Mouse (Mus musculus) cerebellum, postnatal 25 days (tissue): ENCODE data around the gene Strn3.
"Not testable (repeated sequence)": the region's sequence is repeated elsewhere in the genome, so short reads cannot be mapped to it uniquely, and the experiment has no call there.

Experiments
- DNase-seq, 2 experiments: peaks; one replicate each; pipeline ENCODE4 v3.0.0; 2021; ENCODE audit warnings: mixed read lengths in 2 of 2

Strn3 gene

DNA sequence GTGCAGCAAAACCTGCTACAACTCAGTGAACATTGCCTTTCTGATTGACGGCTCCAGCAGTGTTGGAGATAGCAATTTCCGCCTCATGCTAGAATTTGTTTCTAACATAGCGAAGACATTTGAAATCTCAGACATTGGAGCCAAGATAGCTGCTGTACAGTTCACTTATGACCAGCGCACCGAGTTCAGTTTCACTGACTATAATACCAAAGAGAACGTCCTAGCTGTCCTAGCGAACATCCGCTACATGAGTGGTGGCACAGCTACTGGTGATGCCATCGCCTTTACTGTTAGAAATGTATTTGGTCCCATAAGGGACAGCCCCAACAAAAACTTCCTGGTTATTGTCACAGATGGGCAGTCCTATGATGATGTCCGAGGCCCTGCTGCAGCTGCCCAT lies 88.4 kb downstream of the Strn3 start:
- no peak for DNase-seq

GRCm38 (mm10) chr12:51594030-51594470 lies 97.6 kb downstream of the Strn3 start:
- no peak for DNase-seq

DNA sequence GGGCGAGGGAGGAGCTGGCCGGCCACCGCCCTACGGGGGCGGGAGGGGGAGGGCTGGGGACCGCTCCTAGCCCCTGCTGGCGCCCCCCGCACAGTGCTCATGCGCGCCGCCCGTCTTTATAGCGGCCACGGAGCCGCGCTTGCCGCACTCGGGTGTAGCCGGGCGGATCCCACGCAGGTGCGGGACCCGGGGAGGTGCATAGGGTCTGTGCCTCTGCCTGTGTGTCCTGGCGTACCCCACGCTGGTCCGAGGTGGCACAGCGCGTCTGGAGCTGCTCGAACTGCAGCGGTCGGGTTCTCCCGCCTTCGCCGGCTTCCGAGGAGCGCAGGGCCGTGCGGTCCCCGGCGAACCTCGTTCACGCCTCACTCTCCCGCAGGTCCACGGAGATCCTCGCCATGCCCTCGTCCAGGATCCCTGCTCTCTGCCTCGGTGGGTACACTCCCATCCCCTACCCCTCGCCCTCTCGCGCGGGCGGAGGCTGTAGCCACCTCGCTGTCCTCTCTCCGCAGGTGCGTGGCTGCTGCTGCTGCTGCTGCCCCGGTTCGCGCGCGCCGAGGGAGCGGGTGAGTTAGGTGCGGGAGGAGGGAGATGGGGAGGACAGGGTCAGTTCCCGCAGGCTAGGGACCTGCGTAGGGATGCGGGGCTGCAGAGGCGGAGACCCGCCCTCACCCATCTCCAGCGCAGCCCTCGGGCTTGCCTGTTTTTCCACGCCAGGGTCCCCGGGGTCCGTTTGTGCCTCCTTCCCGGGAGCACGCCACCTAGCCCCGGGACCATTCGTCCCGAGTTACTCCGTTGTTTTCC lies 98.3 kb downstream of the Strn3 start, which contains the start of gene Coch:
TSS of gene Coch (plus strand) at position 113 of the 801 bp plus-strand sequence.
- DNase-seq = peak; percentile 22 to 25

DNA sequence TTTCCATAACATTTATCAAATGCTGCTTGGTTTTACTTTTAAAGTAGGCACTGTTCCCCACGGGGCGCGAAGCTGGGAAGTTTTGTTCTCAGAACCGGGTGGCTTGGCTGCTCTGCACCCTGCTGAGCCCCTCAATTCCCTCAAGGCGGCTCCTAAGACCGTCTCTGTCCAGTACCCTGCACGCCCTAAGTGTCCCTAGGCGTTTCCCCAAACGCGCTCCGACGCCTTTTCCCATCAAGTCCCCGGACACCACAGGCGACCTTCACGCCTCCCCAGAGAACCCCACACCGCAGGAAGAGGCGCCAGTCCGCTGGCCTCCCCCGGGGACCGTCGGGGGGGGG lies 98.8 kb downstream of the Strn3 start:
- DNase-seq = no peak

- no peak for DNase-seq
These were observed 99.8 kb downstream of the Strn3 start for GRCm38 (mm10) chr12:51591921-51592320.

DNA sequence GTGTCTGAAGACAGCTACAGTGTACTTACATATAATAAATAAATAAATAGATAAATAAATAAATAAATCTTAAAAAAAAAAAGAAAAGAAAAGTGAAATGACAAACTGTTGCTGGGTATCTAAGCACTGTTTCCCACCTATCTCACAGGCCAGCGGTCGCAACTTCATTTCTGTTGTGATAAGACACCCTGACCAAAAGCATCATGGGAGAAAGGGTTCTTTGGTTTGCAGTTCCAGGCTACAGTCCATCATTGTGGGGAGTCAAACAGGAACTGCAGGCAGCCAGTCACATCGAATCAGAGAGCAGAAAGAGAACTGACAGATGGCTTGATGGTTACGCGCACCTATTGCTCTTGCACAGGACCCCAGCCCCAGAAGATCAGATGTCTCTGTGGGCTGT lies 102.4 kb downstream of the Strn3 start:
- DNase-seq = no peak

DNA sequence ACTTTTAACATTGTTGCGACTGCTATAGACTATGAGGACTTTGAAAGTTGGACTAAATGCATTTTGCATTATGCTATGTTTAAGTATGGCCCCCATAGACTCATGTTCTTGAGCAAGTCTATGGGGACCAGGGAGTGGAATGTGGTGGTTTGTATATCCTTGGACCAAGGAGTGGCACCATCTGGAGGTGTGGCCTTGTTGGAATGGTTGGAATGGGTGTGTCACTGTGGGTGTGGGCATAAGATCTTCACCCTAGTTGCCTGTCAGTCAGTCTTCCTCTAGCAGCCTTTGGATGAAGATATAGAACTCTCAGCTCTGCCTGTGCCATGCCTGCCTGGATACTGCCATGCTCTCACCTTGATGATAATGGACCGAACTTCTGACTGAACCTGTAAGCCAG lies 113.9 kb downstream of the Strn3 start:
- DNase-seq = not testable (repeated sequence)

- no peak for DNase-seq
These were observed 119.0 kb downstream of the Strn3 start for GRCm38 (mm10) chr12:51572651-51573050.

GRCm38 (mm10) chr12:51569944-51570343 lies 121.8 kb downstream of the Strn3 start:
- no peak for DNase-seq

GRCm38 (mm10) chr12:51569472-51569871 lies 122.2 kb downstream of the Strn3 start:
- no peak for DNase-seq

DNA sequence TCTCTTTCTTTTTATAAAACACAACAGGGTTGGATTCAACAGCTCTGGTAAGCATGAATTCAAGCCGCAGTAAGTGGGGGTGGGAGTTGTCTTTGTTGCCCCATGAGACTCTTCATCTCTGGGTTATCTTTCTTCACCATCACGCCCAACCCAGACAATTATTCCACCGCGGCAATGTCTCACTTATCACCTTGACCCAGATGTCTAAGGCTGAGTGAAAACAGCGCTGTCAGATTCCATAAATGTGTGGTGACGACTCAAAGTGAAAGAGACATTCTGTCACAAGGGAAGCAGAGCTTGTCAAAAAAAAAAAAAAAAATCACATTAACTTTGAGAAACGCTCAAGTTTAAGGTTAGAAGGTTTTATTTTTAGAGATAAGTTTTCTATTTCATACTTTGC lies 124.5 kb downstream of the Strn3 start:
- no peak for DNase-seq

GRCm38 (mm10) chr12:51561416-51561815 lies 130.3 kb downstream of the Strn3 start:
- DNase-seq = no peak
